Mouse (Mus musculus): ENCODE measurements around the gene Olfr510. TPM values are rescaled to one million over a fixed set of nuclear protein-coding genes. Genes with fewer than 3 reads are reported as not detected.
"Not testable (repeated sequence)": the region's sequence is repeated elsewhere in the genome, so short reads cannot be mapped to it uniquely, and the experiment has no call there.

The Olfr510 gene
- polyA plus RNA-seq (2012; rRNA removed): not detected in 2 replicates

GRCm38 (mm10) chr7:108666118-108666517 lies at the start of gene Olfr510:
Gene Olfr510, plus strand, starts transcription at chr7:108666418.
- Histone ChIP-seq H3K27ac (ENCODE audit: insufficient read depth, low read length) (no peak within 1 kb of the TSS), H3K4me3 (ENCODE audit: insufficient read depth, low read length) (no peak within 1 kb of the TSS), H3K4me1 (ENCODE audit: control insufficient read depth, insufficient read depth, low read length) (no peaks in the 10 kb centered on the region)
- TF ChIP-seq CTCF (IDR thresholded peaks at IDR 0.05; ENCODE audit: extremely low read depth, insufficient read depth, low read length) (no peak), POLR2A (IDR thresholded peaks at IDR 0.05; ENCODE audit: extremely low read depth, insufficient read depth, low read length) (no peak)

DNA sequence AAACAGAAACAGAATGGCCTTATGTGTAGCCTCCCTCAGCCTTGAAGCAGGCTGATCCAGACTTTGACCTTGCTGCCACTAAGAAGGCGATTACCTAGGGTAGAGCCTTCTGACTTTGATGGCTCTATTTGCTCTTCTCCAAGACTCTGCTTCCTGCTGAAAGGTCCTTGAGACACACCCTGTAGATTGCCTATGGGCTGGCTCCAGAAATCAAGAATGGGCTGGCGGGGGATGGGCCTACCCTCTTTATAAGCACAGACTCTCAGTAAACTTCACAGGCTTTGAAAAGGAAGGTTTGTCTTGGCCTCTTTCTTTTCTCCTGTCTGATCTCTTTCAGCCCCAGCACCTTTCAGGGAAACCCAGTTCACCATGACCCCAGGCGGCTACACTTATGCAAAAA lies 49.4 kb upstream of the Olfr510 start:
- H3K4me1 ChIP-seq (ENCODE audit: control insufficient read depth, insufficient read depth, low read length); H3K27ac ChIP-seq (ENCODE audit: insufficient read depth, low read length); H3K4me3 ChIP-seq (ENCODE audit: insufficient read depth, low read length): not testable (repeated sequence)

- TF ChIP-seq CTCF (IDR thresholded peaks at IDR 0.05; ENCODE audit: extremely low read depth, insufficient read depth, low read length) (no peak), POLR2A (IDR thresholded peaks at IDR 0.05; ENCODE audit: extremely low read depth, insufficient read depth, low read length) (no peak)
- Histone ChIP-seq H3K4me3 (ENCODE audit: insufficient read depth, low read length) (no peak within 1 kb of the TSS), H3K4me1 (ENCODE audit: control insufficient read depth, insufficient read depth, low read length) (no peaks in the 10 kb centered on the region), H3K27ac (ENCODE audit: insufficient read depth, low read length) (no peak within 1 kb of the TSS)
Measured at GRCm38 (mm10) chr7:108621514-108621913, 44.7 kb upstream of the Olfr510 start, which contains the start of gene Olfr507. Gene Olfr507, plus strand, starts transcription at chr7:108621814.

DNA sequence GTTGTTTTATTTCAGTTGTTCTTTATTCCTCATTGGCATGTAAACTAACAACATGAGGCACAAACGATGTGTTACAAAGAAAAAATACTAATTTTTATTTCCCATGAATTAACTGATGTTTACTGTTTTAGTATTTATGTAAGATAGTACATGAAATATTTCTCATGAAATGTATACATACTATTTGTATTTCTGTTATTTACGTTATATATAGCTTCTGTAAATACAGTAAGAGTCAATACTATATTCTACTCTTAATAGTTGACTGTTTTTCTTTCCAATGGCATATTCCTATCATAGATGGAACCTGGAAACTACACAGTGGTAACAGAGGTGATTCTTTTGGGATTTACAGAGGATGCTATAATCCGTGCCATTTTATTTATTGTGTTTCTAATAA lies 36.5 kb upstream of the Olfr510 start, which contains the start of gene Olfr508:
Gene Olfr508 (plus strand): TSS at position 301 of the 400 bp plus-strand sequence.
- no peak within 1 kb of the TSS for H3K27ac ChIP-seq (ENCODE audit: insufficient read depth, low read length)
- TF ChIP-seq CTCF (IDR thresholded peaks at IDR 0.05; ENCODE audit: extremely low read depth, insufficient read depth, low read length): no peak

DNA sequence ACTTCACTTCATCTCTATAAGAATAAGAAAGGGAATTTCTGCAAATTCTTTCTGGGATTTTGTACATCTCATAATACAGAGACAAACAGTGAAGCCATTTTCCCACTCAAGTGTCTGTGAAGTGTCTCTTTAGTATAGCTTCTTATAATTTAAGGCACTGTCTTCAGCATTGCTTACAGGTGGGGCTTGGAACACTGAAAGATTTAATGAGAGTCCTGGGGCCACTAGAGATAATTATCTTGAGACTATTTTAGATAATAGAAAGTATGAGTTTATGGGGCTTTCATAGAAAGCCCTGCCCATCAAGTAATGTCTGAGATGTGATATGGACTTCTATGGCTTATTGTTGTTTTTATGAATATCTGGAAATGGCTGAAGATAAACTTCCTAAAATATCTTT lies 14.4 kb upstream of the Olfr510 start, which contains the start of gene Olfr509:
Gene Olfr509 (minus strand): TSS at position 101 of the 400 bp plus-strand sequence.
- TF ChIP-seq POLR2A (IDR thresholded peaks at IDR 0.05; ENCODE audit: extremely low read depth, insufficient read depth, low read length) (no peak), CTCF (IDR thresholded peaks at IDR 0.05; ENCODE audit: extremely low read depth, insufficient read depth, low read length) (no peak)
- Histone ChIP-seq H3K27ac (ENCODE audit: insufficient read depth, low read length) (no peak within 1 kb of the TSS), H3K4me3 (ENCODE audit: insufficient read depth, low read length) (no peak within 1 kb of the TSS), H3K4me1 (ENCODE audit: control insufficient read depth, insufficient read depth, low read length) (no peaks in the 10 kb centered on the region)

More for the DNA sequence above, 36.5 kb upstream of the Olfr510 start, which contains the start of gene Olfr508:
- no peak within 1 kb of the TSS for H3K4me3 ChIP-seq (ENCODE audit: insufficient read depth, low read length)
- H3K4me1 ChIP-seq (ENCODE audit: control insufficient read depth, insufficient read depth, low read length): no peaks in the 10 kb centered on the region

DNA sequence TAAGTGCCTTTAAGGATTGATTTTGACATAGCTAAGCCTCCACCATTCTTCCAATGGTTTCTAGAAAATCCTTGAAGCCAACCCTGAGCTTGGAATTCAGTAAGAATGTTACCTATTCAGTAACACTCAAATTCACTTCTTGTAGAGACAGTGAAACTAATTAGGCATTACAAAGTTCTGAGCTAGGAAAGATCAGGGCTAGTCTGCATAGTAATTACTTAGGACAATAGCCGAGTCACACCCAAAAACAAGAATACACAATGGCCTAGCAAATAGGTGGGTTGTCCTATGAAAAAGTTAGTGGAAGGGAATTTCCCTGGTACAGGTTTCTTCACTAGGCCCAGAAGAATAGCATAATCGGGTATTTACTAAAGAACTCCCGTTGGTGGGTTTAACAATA lies 3.8 kb upstream of the Olfr510 start:
- H3K4me1 ChIP-seq (ENCODE audit: control insufficient read depth, insufficient read depth, low read length): no peaks in the 10 kb centered on the region
- TF ChIP-seq POLR2A (IDR thresholded peaks at IDR 0.05; ENCODE audit: extremely low read depth, insufficient read depth, low read length) (no peak), CTCF (IDR thresholded peaks at IDR 0.05; ENCODE audit: extremely low read depth, insufficient read depth, low read length) (no peak)
- H3K27ac ChIP-seq (ENCODE audit: insufficient read depth, low read length): no peak overlapping the region
- H3K4me3 ChIP-seq (ENCODE audit: insufficient read depth, low read length): no peak overlapping the region

DNA sequence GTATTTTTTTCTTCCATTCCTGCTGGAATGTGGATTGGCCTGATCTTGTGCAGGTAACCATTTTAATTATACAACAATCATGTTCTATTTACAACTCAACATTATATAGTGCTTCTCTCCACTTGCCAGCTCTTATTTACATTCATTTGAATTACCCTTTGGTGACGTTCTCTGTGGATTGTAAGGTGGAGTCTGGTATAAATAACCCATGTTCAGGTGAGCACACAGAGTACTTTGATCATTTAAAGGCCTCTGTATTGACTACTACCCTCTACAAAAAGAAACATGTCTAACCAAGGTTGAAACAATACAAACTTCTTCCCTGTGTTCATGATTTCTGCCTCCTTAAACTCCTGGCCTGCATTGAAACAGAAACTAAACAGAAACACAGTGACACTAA lies 4.8 kb downstream of the Olfr510 start:
- no peak overlapping the region for H3K27ac ChIP-seq (ENCODE audit: insufficient read depth, low read length)
- no peak overlapping the region for H3K4me3 ChIP-seq (ENCODE audit: insufficient read depth, low read length)
- no peak for TF ChIP-seq POLR2A (IDR thresholded peaks at IDR 0.05; ENCODE audit: extremely low read depth, insufficient read depth, low read length)
- no peak for TF ChIP-seq CTCF (IDR thresholded peaks at IDR 0.05; ENCODE audit: extremely low read depth, insufficient read depth, low read length)
- H3K4me1 ChIP-seq (ENCODE audit: control insufficient read depth, insufficient read depth, low read length): no peaks in the 10 kb centered on the region

DNA sequence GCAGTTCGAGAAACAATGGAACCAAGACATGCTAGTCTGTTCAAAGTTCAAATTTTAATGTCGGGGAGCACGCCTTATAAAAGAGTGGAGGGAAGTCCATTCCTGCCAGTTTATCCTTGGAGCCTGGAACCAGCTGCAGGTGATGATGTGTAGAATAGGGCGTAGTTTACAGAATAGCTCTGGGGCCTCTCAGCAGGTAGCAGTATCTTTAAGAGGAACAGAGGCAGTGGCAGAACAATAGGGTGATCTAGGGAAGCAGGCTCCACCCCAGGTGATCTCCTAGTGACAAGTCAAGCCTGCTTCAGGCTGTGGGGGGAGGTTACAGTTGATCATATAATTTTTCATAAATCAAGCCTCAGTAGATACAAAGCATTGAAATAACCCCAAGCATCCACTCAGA lies 12.7 kb downstream of the Olfr510 start:
- no peak for TF ChIP-seq CTCF (IDR thresholded peaks at IDR 0.05; ENCODE audit: extremely low read depth, insufficient read depth, low read length)
- TF ChIP-seq POLR2A (IDR thresholded peaks at IDR 0.05; ENCODE audit: extremely low read depth, insufficient read depth, low read length): no peak
- Histone ChIP-seq H3K4me3 (ENCODE audit: insufficient read depth, low read length) (no peak overlapping the region), H3K4me1 (ENCODE audit: control insufficient read depth, insufficient read depth, low read length) (no peaks in the 10 kb centered on the region), H3K27ac (ENCODE audit: insufficient read depth, low read length) (no peak overlapping the region)

DNA sequence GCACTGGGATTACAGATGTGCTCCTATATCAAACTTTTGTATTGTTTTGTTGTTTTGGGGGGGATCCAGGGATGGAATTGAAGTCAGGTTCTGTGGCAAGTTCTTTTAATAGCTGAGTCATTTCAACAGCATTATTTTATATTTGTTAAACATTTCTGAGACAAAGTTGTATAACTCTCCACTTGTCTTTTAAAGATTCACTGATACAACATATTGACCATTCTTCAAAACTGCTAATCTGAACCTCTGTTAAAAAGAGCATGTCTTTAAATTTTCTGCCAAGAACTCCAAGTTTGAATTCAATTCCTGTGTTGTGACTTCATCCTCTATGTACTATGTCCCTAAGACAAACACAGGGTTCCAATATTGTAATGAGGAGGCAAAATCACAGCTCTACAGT lies 46.8 kb downstream of the Olfr510 start, which contains the start of gene Olfr512:
Gene Olfr512 (plus strand): TSS at position 301 of the 400 bp plus-strand sequence.
- no peak within 1 kb of the TSS for H3K27ac ChIP-seq (ENCODE audit: insufficient read depth, low read length)
- H3K4me1 ChIP-seq (ENCODE audit: control insufficient read depth, insufficient read depth, low read length): no peaks in the 10 kb centered on the region
- no peak for TF ChIP-seq CTCF (IDR thresholded peaks at IDR 0.05; ENCODE audit: extremely low read depth, insufficient read depth, low read length)
- TF ChIP-seq POLR2A (IDR thresholded peaks at IDR 0.05; ENCODE audit: extremely low read depth, insufficient read depth, low read length): no peak
- no peak within 1 kb of the TSS for H3K4me3 ChIP-seq (ENCODE audit: insufficient read depth, low read length)

Other genes with a start within 250 kb of the Olfr510 start
- not detected in 2 replicates for gene Olfr497, start 246.0 kb upstream of the Olfr510 start, polyA plus RNA-seq (2012; rRNA removed)
- gene Olfr498, start 201.1 kb upstream of the Olfr510 start, polyA plus RNA-seq (2012; rRNA removed): not detected in 2 replicates
- not detected in 2 replicates for gene Olfr502, start 141.4 kb upstream of the Olfr510 start, polyA plus RNA-seq (2012; rRNA removed)
- gene Olfr503, start 121.9 kb upstream of the Olfr510 start, polyA plus RNA-seq (2012; rRNA removed): not detected in 2 replicates
- gene Olfr504, start 100.6 kb upstream of the Olfr510 start, polyA plus RNA-seq (2012; rRNA removed): not detected in 2 replicates
- gene Olfr506, start 55.6 kb upstream of the Olfr510 start, polyA plus RNA-seq (2012; rRNA removed): not detected in 2 replicates
- not detected in 2 replicates for gene Olfr507, start 44.6 kb upstream of the Olfr510 start, polyA plus RNA-seq (2012; rRNA removed)
- not detected in 2 replicates for gene Olfr508, start 36.4 kb upstream of the Olfr510 start, polyA plus RNA-seq (2012; rRNA removed)
- gene Olfr509, start 14.5 kb upstream of the Olfr510 start, polyA plus RNA-seq (2012; rRNA removed): not detected in 2 replicates
- not detected in 2 replicates for gene Olfr512, start 46.9 kb downstream of the Olfr510 start, polyA plus RNA-seq (2012; rRNA removed)
- gene Olfr513, start 84.6 kb downstream of the Olfr510 start, polyA plus RNA-seq (2012; rRNA removed): not detected in 2 replicates
- not detected in 2 replicates for gene Olfr514, start 159.6 kb downstream of the Olfr510 start, polyA plus RNA-seq (2012; rRNA removed)
- gene Olfr516, start 184.1 kb downstream of the Olfr510 start, polyA plus RNA-seq (2012; rRNA removed): not detected in 2 replicates
- not detected in 2 replicates for gene Olfr517, start 206.0 kb downstream of the Olfr510 start, polyA plus RNA-seq (2012; rRNA removed)
- not detected in 2 replicates for gene Olfr518, start 218.6 kb downstream of the Olfr510 start, polyA plus RNA-seq (2012; rRNA removed)
- not detected in 2 replicates for gene Olfr519, start 228.0 kb downstream of the Olfr510 start, polyA plus RNA-seq (2012; rRNA removed)